Mouse (Mus musculus) ovary, postnatal 14 days (tissue): Measurements from ENCODE around the gene Trdmt1.

Source experiments
- DNase-seq: peaks from one replicate; pipeline ENCODE4 v3.0.0; 2022; ENCODE audit warnings: low spot score

Trdmt1 gene

GRCm38 (mm10) chr2:13557145-13558030 lies 12.9 kb upstream of the Trdmt1 start:
- no peak for DNase-seq

- no peak for DNase-seq
These were observed 11.8 kb upstream of the Trdmt1 start for GRCm38 (mm10) chr2:13556239-13556638.

GRCm38 (mm10) chr2:13553966-13554365 lies 9.5 kb upstream of the Trdmt1 start:
- no peak for DNase-seq

GRCm38 (mm10) chr2:13548749-13549148 lies 4.3 kb upstream of the Trdmt1 start:
- DNase-seq = no peak

- no peak for DNase-seq
These were observed 846 bp downstream of the Trdmt1 start for GRCm38 (mm10) chr2:13543519-13544124.

- no peak for DNase-seq
These were observed 4.6 kb downstream of the Trdmt1 start for GRCm38 (mm10) chr2:13539860-13540259.

- DNase-seq = no peak
These were observed 5.6 kb downstream of the Trdmt1 start for GRCm38 (mm10) chr2:13538704-13539377.

GRCm38 (mm10) chr2:13538258-13538657 lies 6.2 kb downstream of the Trdmt1 start:
- no peak for DNase-seq

GRCm38 (mm10) chr2:13537733-13538132 lies 6.7 kb downstream of the Trdmt1 start:
- no peak for DNase-seq

GRCm38 (mm10) chr2:13536747-13537146 lies 7.7 kb downstream of the Trdmt1 start:
- no peak for DNase-seq

- no peak for DNase-seq
These were observed 13.8 kb downstream of the Trdmt1 start for GRCm38 (mm10) chr2:13530639-13531038.

- no peak for DNase-seq
These were observed 15.1 kb downstream of the Trdmt1 start for GRCm38 (mm10) chr2:13529253-13529933.

- no peak for DNase-seq
These were observed 16.9 kb downstream of the Trdmt1 start for GRCm38 (mm10) chr2:13527531-13527930.

GRCm38 (mm10) chr2:13527125-13527524 lies 17.3 kb downstream of the Trdmt1 start:
- DNase-seq = no peak

- no peak for DNase-seq
These were observed 18.3 kb downstream of the Trdmt1 start for GRCm38 (mm10) chr2:13526205-13526604.

- DNase-seq = no peak
These were observed 20.7 kb downstream of the Trdmt1 start for GRCm38 (mm10) chr2:13523540-13524456.

GRCm38 (mm10) chr2:13522106-13522505 lies 22.4 kb downstream of the Trdmt1 start:
- DNase-seq = no peak

GRCm38 (mm10) chr2:13514949-13515348 lies 29.5 kb downstream of the Trdmt1 start:
- no peak for DNase-seq

- DNase-seq = no peak
These were observed 41.8 kb downstream of the Trdmt1 start for GRCm38 (mm10) chr2:13502717-13503116.

- no peak for DNase-seq
These were observed 42.9 kb downstream of the Trdmt1 start for GRCm38 (mm10) chr2:13501553-13501952.

- DNase-seq = no peak
These were observed 44.0 kb downstream of the Trdmt1 start for GRCm38 (mm10) chr2:13500298-13500999.
